Mouse (Mus musculus) limb, embryonic 13.5 days (tissue): Measurements from ENCODE around the gene Spem2. TPM values are rescaled to one million over a fixed set of nuclear protein-coding genes. Genes with fewer than 3 reads are reported as not detected.
"Not testable (repeated sequence)": the region's sequence is repeated elsewhere in the genome, so short reads cannot be mapped to it uniquely, and the experiment has no call there.

Source experiments
- ATAC-seq: fragments of 200-750 bp; cut with Nextera tagmentation; 2 replicates; pipeline ENCODE4 v1.8.0; 2017; ENCODE audit warnings: low read depth, moderate number of reproducible peaks, moderate TSS enrichment; ENCODE audit not compliant: low FRiP score
- H3K27ac ChIP-seq: fragments of 300-500 bp; sonication (generic); 2 replicates; pipeline ENCODE4 v1.5.1; 2015; ENCODE audit warnings: inconsistent platforms, mild to moderate bottlenecking, moderate library complexity
- H3K27me3 ChIP-seq: fragments of 300-500 bp; sonication (generic); 2 replicates; pipeline ENCODE4 v1.6.1; 2015; ENCODE audit warnings: mild to moderate bottlenecking, inconsistent platforms
- H3K36me3 ChIP-seq: fragments of 300-500 bp; sonication (generic); 2 replicates; pipeline ENCODE4 v1.6.1; 2015; ENCODE audit warnings: inconsistent platforms, mild to moderate bottlenecking, moderate library complexity
- H3K4me1 ChIP-seq: fragments of 300-500 bp; sonication (generic); 2 replicates; pipeline ENCODE4 v1.6.1; 2015; ENCODE audit warnings: inconsistent platforms
- H3K4me2 ChIP-seq: fragments of 300-500 bp; sonication (generic); replicated peaks from 2 replicates; pipeline ENCODE4 v1.6.1; 2015; ENCODE audit warnings: inconsistent platforms, mild to moderate bottlenecking, moderate library complexity
- H3K4me3 ChIP-seq: fragments of 300-500 bp; sonication (generic); 2 replicates; pipeline ENCODE4 v1.5.1; 2015; ENCODE audit warnings: moderate library complexity, mild to moderate bottlenecking, inconsistent platforms
- H3K9ac ChIP-seq: fragments of 300-500 bp; sonication (generic); 2 replicates; pipeline ENCODE4 v1.6.1; 2015; ENCODE audit warnings: mild to moderate bottlenecking, inconsistent platforms
- H3K9me3 ChIP-seq: fragments of 300-500 bp; sonication (generic); 2 replicates; pipeline ENCODE4 v1.6.1; 2016; ENCODE audit warnings: inconsistent platforms
- WGBS: fragments of 180-500 bp; shearing (Covaris S2); methylation state at CpG from one replicate; pipeline ENCODE4 v1.1.7; 2015; 5-methylcytosine and 5-hydroxymethylcytosine counted together
- polyA plus RNA-seq: library from polyadenylated mRNA; unstranded; fragments of >200 nt; fragmentation: Nextera tagmentation; extraction: Ambion mirVana; gene quantifications from 2 replicates; pipeline ENCODE4 v1.2.1, GENCODE M21; 2015

Gene Spem2
- polyA plus RNA-seq = not detected in 2 replicates

GRCm38 (mm10) chr11:69818365-69818764, at the start of gene Spem2:
Spem2 (minus strand) TSS chr11:69818465.
- no peak within 1 kb of the TSS for H3K9ac ChIP-seq
- H3K27ac ChIP-seq = no peak within 1 kb of the TSS
- ATAC-seq = no peak
- no peaks in the 10 kb centered on the region for H3K4me1 ChIP-seq
- H3K4me3 ChIP-seq = no peak within 1 kb of the TSS
- no peaks in the 10 kb centered on the region for H3K27me3 ChIP-seq
- peaks cover 19% of the 10 kb centered on the region; the same call in 1 of the 2 replicates for H3K9me3 ChIP-seq
- H3K4me2 ChIP-seq = no peak within 1 kb of the TSS
- 83% methylated on average over 2 of the region's 2 CpGs for WGBS
- no peaks in the 10 kb centered on the region for H3K36me3 ChIP-seq

- WGBS = 77% methylated on average over 9 of the region's 9 CpGs
- H3K27me3 ChIP-seq = 0 out of 2 replicates have a peak, but pooled peaks cover 12% of the 10 kb centered on the region
- H3K36me3 ChIP-seq = no peaks in the 10 kb centered on the region
- 0 out of 2 replicates have a peak, but pooled peaks cover 4% of the 10 kb centered on the region for H3K4me1 ChIP-seq
- ATAC-seq = no peak
- H3K4me2 ChIP-seq = no peak overlapping the region
- H3K27ac ChIP-seq = no peak overlapping the region
- H3K9ac ChIP-seq = 0 out of 2 replicates have a peak overlapping the region, but pooled peaks have one; percentile 15
- no peaks in the 10 kb centered on the region for H3K9me3 ChIP-seq
- H3K4me3 ChIP-seq = no peak overlapping the region
Observed at GRCm38 (mm10) chr11:69867335-69867734, 49.1 kb upstream of the Spem2 start.

GRCm38 (mm10) chr11:69865561-69865960, 47.3 kb upstream of the Spem2 start:
- Histone ChIP-seq H3K9ac (no peak overlapping the region), H3K4me2 (no peak overlapping the region), H3K9me3 (no peaks in the 10 kb centered on the region), H3K27me3 (0 out of 2 replicates have a peak, but pooled peaks cover 14% of the 10 kb centered on the region), H3K36me3 (no peaks in the 10 kb centered on the region), H3K4me1 (0 out of 2 replicates have a peak, but pooled peaks cover 4% of the 10 kb centered on the region), H3K4me3 (no peak overlapping the region), H3K27ac (no peak overlapping the region)
- 80% methylated on average over 9 of the region's 9 CpGs for WGBS
- ATAC-seq = no peak

- ATAC-seq = no peak
- H3K27me3 ChIP-seq = peaks cover 24% of the 10 kb centered on the region
- H3K36me3 ChIP-seq = no peaks in the 10 kb centered on the region
- no peak overlapping the region for H3K27ac ChIP-seq
- WGBS = 51% methylated on average over 8 of the region's 8 CpGs
- no peak overlapping the region for H3K4me3 ChIP-seq
- no peak overlapping the region for H3K4me2 ChIP-seq
- no peaks in the 10 kb centered on the region for H3K9me3 ChIP-seq
- H3K9ac ChIP-seq = no peak overlapping the region
- H3K4me1 ChIP-seq = no peaks in the 10 kb centered on the region
Observed at GRCm38 (mm10) chr11:69864138-69864860, 46.0 kb upstream of the Spem2 start.

- H3K9me3 ChIP-seq, H3K27ac ChIP-seq, H3K4me2 ChIP-seq, H3K36me3 ChIP-seq, H3K4me3 ChIP-seq, H3K4me1 ChIP-seq, H3K9ac ChIP-seq, ATAC-seq: not testable (repeated sequence)
- WGBS = 80% methylated on average over 3 of the region's 3 CpGs
- peaks cover 27% of the 10 kb centered on the region for H3K27me3 ChIP-seq
Observed at GRCm38 (mm10) chr11:69863729-69864128, 45.5 kb upstream of the Spem2 start.

- no peak within 1 kb of the TSS for H3K27ac ChIP-seq
- peaks cover 15% of the 10 kb centered on the region; the same call in 1 of the 2 replicates for H3K4me1 ChIP-seq
- WGBS = 19% methylated on average over 30 of the region's 30 CpGs
- H3K36me3 ChIP-seq = no peaks in the 10 kb centered on the region
- ATAC-seq = no peak
- H3K9me3 ChIP-seq = no peaks in the 10 kb centered on the region
- peak within 1 kb of the TSS; percentile 17 for H3K4me3 ChIP-seq
- H3K4me2 ChIP-seq = peak within 1 kb of the TSS; percentile 25; the same call in 1 of the 2 replicates
- peaks cover 44% of the 10 kb centered on the region for H3K27me3 ChIP-seq
- 0 out of 2 replicates have a peak within 1 kb of the TSS, but pooled peaks have one; percentile 19 for H3K9ac ChIP-seq
Observed at GRCm38 (mm10) chr11:69858113-69858998, 40.1 kb upstream of the Spem2 start, which contains the start of gene Tnk1. Tnk1 (minus strand) TSS chr11:69858730.

- H3K4me3 ChIP-seq = no peak overlapping the region
- no peak; the same call in 1 of the 2 replicates for ATAC-seq
- peaks cover 23% of the 10 kb centered on the region for H3K4me1 ChIP-seq
- H3K4me2 ChIP-seq = peak overlapping the region; percentile 15; the same call in 1 of the 2 replicates
- H3K9ac ChIP-seq = no peak overlapping the region
- H3K36me3 ChIP-seq = peaks cover 21% of the 10 kb centered on the region
- no peak overlapping the region for H3K27ac ChIP-seq
- H3K27me3 ChIP-seq = peaks cover 41% of the 10 kb centered on the region
- 20% methylated on average over 16 of the region's 16 CpGs for WGBS
- no peaks in the 10 kb centered on the region for H3K9me3 ChIP-seq
Observed at GRCm38 (mm10) chr11:69855347-69855746, 37.1 kb upstream of the Spem2 start.

GRCm38 (mm10) chr11:69854680-69855079, 36.4 kb upstream of the Spem2 start:
- Histone ChIP-seq H3K4me3 (no peak overlapping the region), H3K36me3 (peaks cover 28% of the 10 kb centered on the region), H3K27me3 (peaks cover 34% of the 10 kb centered on the region), H3K27ac (no peak overlapping the region; the same call in 1 of the 2 replicates), H3K4me2 (no peak overlapping the region), H3K4me1 (peaks cover 29% of the 10 kb centered on the region), H3K9me3 (no peaks in the 10 kb centered on the region), H3K9ac (no peak overlapping the region)
- WGBS = 77% methylated on average over 10 of the region's 10 CpGs
- ATAC-seq = no peak

GRCm38 (mm10) chr11:69853994-69854393, 35.7 kb upstream of the Spem2 start:
- Histone ChIP-seq H3K27ac (no peak overlapping the region; the same call in 1 of the 2 replicates), H3K4me3 (no peak overlapping the region), H3K4me1 (peaks cover 29% of the 10 kb centered on the region), H3K9ac (no peak overlapping the region), H3K27me3 (peaks cover 28% of the 10 kb centered on the region), H3K9me3 (no peaks in the 10 kb centered on the region), H3K4me2 (no peak overlapping the region), H3K36me3 (peaks cover 35% of the 10 kb centered on the region)
- ATAC-seq = no peak
- 66% methylated on average over 7 of the region's 7 CpGs for WGBS

- no peaks in the 10 kb centered on the region for H3K27me3 ChIP-seq
- WGBS = 68% methylated on average over 8 of the region's 8 CpGs
- no peak overlapping the region for H3K27ac ChIP-seq
- H3K4me1 ChIP-seq = peaks cover 35% of the 10 kb centered on the region
- no peaks in the 10 kb centered on the region for H3K9me3 ChIP-seq
- peaks cover 49% of the 10 kb centered on the region for H3K36me3 ChIP-seq
- H3K4me2 ChIP-seq = no peak overlapping the region
- no peak for ATAC-seq
- H3K4me3 ChIP-seq = peak overlapping the region; percentile 1; the same call in 1 of the 2 replicates
- no peak overlapping the region for H3K9ac ChIP-seq
Observed at GRCm38 (mm10) chr11:69850754-69851153, 32.5 kb upstream of the Spem2 start.

- no peak overlapping the region for H3K9ac ChIP-seq
- H3K4me3 ChIP-seq = no peak overlapping the region
- H3K27ac ChIP-seq = no peak overlapping the region
- no peak overlapping the region for H3K4me2 ChIP-seq
- H3K36me3 ChIP-seq = peaks cover 49% of the 10 kb centered on the region
- H3K4me1 ChIP-seq = peaks cover 35% of the 10 kb centered on the region
- H3K9me3 ChIP-seq = no peaks in the 10 kb centered on the region
- WGBS = 93% methylated on average over 15 of the region's 15 CpGs
- H3K27me3 ChIP-seq = no peaks in the 10 kb centered on the region
- ATAC-seq = no peak
Observed at GRCm38 (mm10) chr11:69849884-69850283, 31.6 kb upstream of the Spem2 start.

- Histone ChIP-seq H3K4me1 (peaks cover 35% of the 10 kb centered on the region), H3K36me3 (peaks cover 49% of the 10 kb centered on the region)
- no peak for ATAC-seq
Observed at GRCm38 (mm10) chr11:69849128-69849527, 30.9 kb upstream of the Spem2 start.

More at GRCm38 (mm10) chr11:69849128-69849527, 30.9 kb upstream of the Spem2 start:
- Histone ChIP-seq H3K4me3 (no peak overlapping the region), H3K4me2 (no peak overlapping the region), H3K27ac (no peak overlapping the region), H3K9ac (no peak overlapping the region), H3K27me3 (no peaks in the 10 kb centered on the region), H3K9me3 (no peaks in the 10 kb centered on the region)
- WGBS = 89% methylated on average over 9 of the region's 9 CpGs
